8 mouse cellular contexts compared by ENCODE assay signal in genomic region chr17:65862579-65862978, GRCm38 (mm10). TPM values are rescaled to one million over a fixed set of nuclear protein-coding genes. Genes with fewer than 3 reads are reported as not detected.
A peak's percentile ranks its signal among the peaks of the same experiment; 100 is the strongest.
DNase-seq lines count a peak whose midpoint lies in the region; ATAC-seq and TF ChIP-seq lines count a peak whose summit lies in the region.

No protein-coding gene starts in this region.

- intact Hi-C loops in left cerebral cortex, adult 2 months (cut with DNase I): loop anchor here (5.0 to 10.0 kb wide), 3 partner anchors 90 to 622 kb away; partner anchors contain the start of gene Twsg1

- H3K36me3 ChIP-seq in limb, embryonic 11.5 days (ENCODE audit: control insufficient read depth, insufficient read depth, low read length): peaks cover 4% of the 10 kb centered on the region; the same call in 1 of the 2 replicates

- H3K9me3 ChIP-seq in limb, embryonic 11.5 days (ENCODE audit: control insufficient read depth, low read length): no peaks in the 10 kb centered on the region

- peak; percentile 60 for DNase-seq in cerebellum, postnatal 10 days
- no peak for DNase-seq in cerebellum, adult 11-12 months
- no peak for DNase-seq in left cerebral cortex, adult 2 months (ENCODE audit: extremely low spot score in 1 of 2, low spot score in 2 of 2)
- no peak for DNase-seq in left cerebral cortex, adult 11 months (ENCODE audit: low spot score)
- peak; percentile 54 for DNase-seq in limb, embryonic 11.5 days (ENCODE audit: low spot score)
- DNase-seq in thymus, postnatal 4 days: peak; percentile 74
- DNase-seq in layer of hippocampus, adult 9-10 months (ENCODE audit: low spot score): no peak

- H3K27ac ChIP-seq in left cerebral cortex, adult 2 months: no peak overlapping the region
- H3K27ac ChIP-seq in bone marrow, adult 2 months (ENCODE audit: control insufficient read depth, insufficient read depth, low read depth, low read length, poor library complexity): no peak overlapping the region
- no peak overlapping the region for H3K27ac ChIP-seq in limb, embryonic 11.5 days (replicated peaks; ENCODE audit: low read depth, low read length)

- TF ChIP-seq POLR2A in bone marrow, adult 2 months (IDR thresholded peaks at IDR 0.05; ENCODE audit: borderline replicate concordance, control insufficient read depth, low read depth, low read length): no peak

- no peak for ATAC-seq in limb, embryonic 11.5 days (ENCODE audit: insufficient number of reproducible peaks, low FRiP score, low TSS enrichment, low read depth)

- TF ChIP-seq CTCF in left cerebral cortex, adult 2 months (IDR thresholded peaks at IDR 0.05): peak; percentile 57
- TF ChIP-seq CTCF in bone marrow, adult 2 months (IDR thresholded peaks at IDR 0.05; ENCODE audit: control insufficient read depth, insufficient read depth, low read length): peak; percentile 56

- 62% methylated on average over 4 of the region's 4 CpGs for WGBS in bone marrow, adult 2 months
- 60% methylated on average over 4 of the region's 4 CpGs for WGBS in limb, embryonic 11.5 days

- no peak overlapping the region for H3K9ac ChIP-seq in limb, embryonic 11.5 days (ENCODE audit: low read length)

- H3K4me1 ChIP-seq in bone marrow, adult 2 months (ENCODE audit: control insufficient read depth, insufficient read depth, low read length): no peaks in the 10 kb centered on the region
- no peaks in the 10 kb centered on the region for H3K4me1 ChIP-seq in limb, embryonic 11.5 days (ENCODE audit: control insufficient read depth, insufficient read depth, low read length)

- H3K4me3 ChIP-seq in left cerebral cortex, adult 2 months: no peak overlapping the region
- no peak overlapping the region for H3K4me3 ChIP-seq in bone marrow, adult 2 months (replicated peaks; ENCODE audit: control insufficient read depth, low read depth, low read length)
- H3K4me3 ChIP-seq in limb, embryonic 11.5 days (ENCODE audit: low read depth, low read length): no peak overlapping the region

- H3K4me2 ChIP-seq in limb, embryonic 11.5 days (ENCODE audit: low read depth, severe bottlenecking): no peak overlapping the region

- H3K27me3 ChIP-seq in limb, embryonic 11.5 days (ENCODE audit: control insufficient read depth, insufficient read depth, low read length): no peaks in the 10 kb centered on the region

RNA-seq across cellular contexts. Expression of gene Ralbp1, which starts 23.0 kb away (rescaled TPM):
- total RNA-seq in left cerebral cortex, adult 2 months (2021): 10 to 100 TPM; 69.3 to 69.6 TPM
- polyA plus RNA-seq in bone marrow, adult 2 months (2011; ENCODE audit: insufficient read depth, insufficient read length, low replicate concordance, missing spikeins): 16.1 and 27.0 TPM in 2 replicates
- polyA plus RNA-seq in limb, embryonic 11.5 days (2014; fragmentation: Nextera tagmentation; extraction: Ambion mirVana): 52.6 and 55.2 TPM in 2 replicates

Comparison
In these comparisons a context has a peak if more than half of its experiments do, and no peak if none do; other contexts are left out.
1. DNase-seq: peak in cerebellum, postnatal 10 days (2 of 2), limb, embryonic 11.5 days (single experiment) and thymus, postnatal 4 days (single experiment); none in cerebellum, adult 11-12 months (single experiment), left cerebral cortex, adult 2 months (0 of 2), left cerebral cortex, adult 11 months (single experiment) and layer of hippocampus, adult 9-10 months (single experiment).